Mouse (Mus musculus): ENCODE data around the gene Cdyl. TPM values are rescaled to one million over a fixed set of nuclear protein-coding genes. Genes with fewer than 3 reads are reported as not detected.

The Cdyl gene
- total and polyA plus RNA-seq, 2 experiments from 2014 or later: 2.8 to 8.1 TPM

GRCm38 (mm10) chr13:35857486-35857885, 197.9 kb downstream of the Cdyl start:
- Histone ChIP-seq H3K9ac (replicated peaks; ENCODE audit: low read length, poor library complexity, severe bottlenecking) (no peak overlapping the region), H3K9me3 (ENCODE audit: low read length) (no peaks in the 10 kb centered on the region), H3K4me3 (ENCODE audit: low read depth, low read length) (no peak overlapping the region), H3K27me3 (ENCODE audit: insufficient read depth, low read length) (no peaks in the 10 kb centered on the region), H3K4me1 (ENCODE audit: insufficient read depth, low read length) (no peaks in the 10 kb centered on the region), H3K36me3 (ENCODE audit: insufficient read depth, low read length) (0 out of 2 replicates have a peak, but pooled peaks cover 2% of the 10 kb centered on the region), H3K4me2 (ENCODE audit: low read depth, low read length, poor library complexity, severe bottlenecking) (no peak overlapping the region), H3K27ac (ENCODE audit: low read depth, low read length) (no peak overlapping the region)
- 76% methylated on average over 7 of the region's 7 CpGs for WGBS
- DNase-seq (ENCODE audit: low spot score) (no peak), ATAC-seq (ENCODE audit: low FRiP score) (no peak)
- TF ChIP-seq CTCF (IDR thresholded peaks at IDR 0.05): no peak

- no peak for TF ChIP-seq CTCF (IDR thresholded peaks at IDR 0.05)
- 71% methylated on average over 8 of the region's 8 CpGs for WGBS
- ATAC-seq (ENCODE audit: low FRiP score) (no peak), DNase-seq (ENCODE audit: low spot score) (no peak)
- Histone ChIP-seq H3K9ac (replicated peaks; ENCODE audit: low read length, poor library complexity, severe bottlenecking) (no peak overlapping the region), H3K9me3 (ENCODE audit: low read length) (no peaks in the 10 kb centered on the region), H3K4me3 (ENCODE audit: low read depth, low read length) (no peak overlapping the region), H3K4me1 (ENCODE audit: insufficient read depth, low read length) (no peaks in the 10 kb centered on the region), H3K36me3 (ENCODE audit: insufficient read depth, low read length) (0 out of 2 replicates have a peak, but pooled peaks cover 5% of the 10 kb centered on the region), H3K4me2 (ENCODE audit: low read depth, low read length, poor library complexity, severe bottlenecking) (no peak overlapping the region), H3K27me3 (ENCODE audit: insufficient read depth, low read length) (no peaks in the 10 kb centered on the region), H3K27ac (ENCODE audit: low read depth, low read length) (no peak overlapping the region)
Observed at GRCm38 (mm10) chr13:35860916-35861315, 201.3 kb downstream of the Cdyl start.

DNA sequence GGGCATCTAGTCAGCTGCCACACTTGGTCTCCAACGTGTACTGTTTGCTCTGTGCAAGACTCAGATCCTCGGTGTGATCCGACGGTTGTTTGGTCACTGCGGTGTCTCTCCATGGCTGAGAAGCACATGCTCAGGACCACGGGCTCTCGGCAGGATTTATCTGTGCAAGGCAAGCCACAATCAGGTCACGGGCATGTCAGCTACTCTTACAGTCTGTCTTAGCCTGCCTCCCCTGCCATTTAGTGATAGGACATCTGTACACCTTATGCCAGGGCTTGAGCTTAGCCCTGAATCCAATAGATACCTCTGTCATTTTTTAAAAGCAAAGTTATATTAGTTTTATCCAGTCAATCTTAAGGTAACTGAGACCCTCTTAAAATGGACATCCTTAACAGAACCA, 211.0 kb downstream of the Cdyl start:
- H3K27me3 ChIP-seq (ENCODE audit: insufficient read depth, low read length): no peaks in the 10 kb centered on the region
- H3K4me2 ChIP-seq (ENCODE audit: low read depth, low read length, poor library complexity, severe bottlenecking): no peak overlapping the region
- H3K4me3 ChIP-seq (ENCODE audit: low read depth, low read length): no peak overlapping the region
- H3K27ac ChIP-seq (ENCODE audit: low read depth, low read length): no peak overlapping the region
- no peaks in the 10 kb centered on the region for H3K4me1 ChIP-seq (ENCODE audit: insufficient read depth, low read length)
- H3K9me3 ChIP-seq (ENCODE audit: low read length): no peaks in the 10 kb centered on the region
- ATAC-seq (ENCODE audit: low FRiP score): no peak
- no peak overlapping the region for H3K9ac ChIP-seq (replicated peaks; ENCODE audit: low read length, poor library complexity, severe bottlenecking)
- no peak for DNase-seq (ENCODE audit: low spot score)
- WGBS: 92% methylated on average over 8 of the region's 8 CpGs
- H3K36me3 ChIP-seq (ENCODE audit: insufficient read depth, low read length): no peaks in the 10 kb centered on the region
- TF ChIP-seq CTCF (IDR thresholded peaks at IDR 0.05): no peak

GRCm38 (mm10) chr13:35871107-35871506, 211.5 kb downstream of the Cdyl start:
- WGBS: 81% methylated on average over 3 of the region's 3 CpGs
- no peaks in the 10 kb centered on the region for H3K36me3 ChIP-seq (ENCODE audit: insufficient read depth, low read length)
- no peak for TF ChIP-seq CTCF (IDR thresholded peaks at IDR 0.05)
- no peak overlapping the region for H3K4me2 ChIP-seq (ENCODE audit: low read depth, low read length, poor library complexity, severe bottlenecking)
- H3K4me1 ChIP-seq (ENCODE audit: insufficient read depth, low read length): no peaks in the 10 kb centered on the region
- no peak for DNase-seq (ENCODE audit: low spot score)
- no peaks in the 10 kb centered on the region for H3K9me3 ChIP-seq (ENCODE audit: low read length)
- no peak overlapping the region for H3K27ac ChIP-seq (ENCODE audit: low read depth, low read length)
- H3K27me3 ChIP-seq (ENCODE audit: insufficient read depth, low read length): no peaks in the 10 kb centered on the region
- H3K4me3 ChIP-seq (ENCODE audit: low read depth, low read length): no peak overlapping the region
- H3K9ac ChIP-seq (replicated peaks; ENCODE audit: low read length, poor library complexity, severe bottlenecking): no peak overlapping the region
- ATAC-seq (ENCODE audit: low FRiP score): no peak

DNA sequence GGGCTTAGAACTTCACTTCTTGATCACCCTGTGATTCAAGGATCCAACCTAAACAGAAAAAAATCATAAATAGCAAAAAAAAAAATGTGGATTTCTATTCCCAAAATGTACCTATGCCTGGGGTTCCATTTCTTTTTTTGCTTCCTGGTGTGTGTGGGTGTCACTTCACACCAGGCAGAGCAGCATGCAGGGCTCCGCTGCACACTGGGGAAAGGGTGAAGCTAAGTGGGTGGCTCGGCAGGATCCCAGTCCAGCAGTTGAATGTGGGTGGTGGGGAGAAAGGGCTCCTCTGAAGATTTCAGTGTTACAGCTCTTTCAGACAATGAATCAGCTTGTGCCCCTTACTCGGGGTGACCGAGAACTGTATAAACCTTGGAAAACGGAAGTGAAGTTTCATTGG, 215.8 kb downstream of the Cdyl start:
- ATAC-seq (ENCODE audit: low FRiP score) (no peak), DNase-seq (ENCODE audit: low spot score) (no peak)
- Histone ChIP-seq H3K9ac (replicated peaks; ENCODE audit: low read length, poor library complexity, severe bottlenecking) (no peak overlapping the region), H3K36me3 (ENCODE audit: insufficient read depth, low read length) (no peaks in the 10 kb centered on the region), H3K4me3 (ENCODE audit: low read depth, low read length) (no peak overlapping the region), H3K27ac (ENCODE audit: low read depth, low read length) (no peak overlapping the region), H3K9me3 (ENCODE audit: low read length) (no peaks in the 10 kb centered on the region), H3K27me3 (ENCODE audit: insufficient read depth, low read length) (no peaks in the 10 kb centered on the region), H3K4me1 (ENCODE audit: insufficient read depth, low read length) (no peaks in the 10 kb centered on the region), H3K4me2 (ENCODE audit: low read depth, low read length, poor library complexity, severe bottlenecking) (no peak overlapping the region)
- WGBS: 91% methylated on average over 5 of the region's 5 CpGs
- TF ChIP-seq CTCF (IDR thresholded peaks at IDR 0.05): no peak

DNA sequence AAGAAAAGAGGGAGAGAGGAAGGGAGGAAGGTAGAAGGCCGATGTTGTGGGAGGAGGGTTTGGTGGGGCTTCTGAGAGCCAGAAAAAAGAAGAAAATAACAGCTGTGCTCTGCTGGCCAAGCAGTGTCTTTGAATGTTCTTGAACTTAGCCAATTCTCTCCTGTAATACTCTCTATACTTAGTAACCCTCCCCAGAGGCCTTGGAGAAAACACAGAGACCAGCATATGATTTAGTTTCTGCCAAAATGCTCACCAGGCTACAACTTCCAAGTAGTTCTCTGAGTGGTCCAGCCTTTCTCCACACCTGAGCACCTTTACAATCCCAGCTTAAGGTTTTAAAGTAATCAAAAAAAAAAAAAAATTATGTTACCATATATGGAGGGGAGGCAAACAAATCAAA, 218.6 kb downstream of the Cdyl start:
- WGBS: 72% methylated on average over 1 of the region's 1 CpGs
- H3K4me3 ChIP-seq (ENCODE audit: low read depth, low read length): no peak overlapping the region
- H3K4me1 ChIP-seq (ENCODE audit: insufficient read depth, low read length): no peaks in the 10 kb centered on the region
- H3K9me3 ChIP-seq (ENCODE audit: low read length): no peaks in the 10 kb centered on the region
- ATAC-seq (ENCODE audit: low FRiP score) (no peak), DNase-seq (ENCODE audit: low spot score) (no peak)
- H3K36me3 ChIP-seq (ENCODE audit: insufficient read depth, low read length): no peaks in the 10 kb centered on the region
- no peak overlapping the region for H3K9ac ChIP-seq (replicated peaks; ENCODE audit: low read length, poor library complexity, severe bottlenecking)
- no peak overlapping the region for H3K4me2 ChIP-seq (ENCODE audit: low read depth, low read length, poor library complexity, severe bottlenecking)
- no peak for TF ChIP-seq CTCF (IDR thresholded peaks at IDR 0.05)
- no peak overlapping the region for H3K27ac ChIP-seq (ENCODE audit: low read depth, low read length)
- H3K27me3 ChIP-seq (ENCODE audit: insufficient read depth, low read length): no peaks in the 10 kb centered on the region

Measured in midbrain, postnatal 0 days (tissue).